10 mouse cellular contexts compared by ENCODE assay signal in genomic region chr8:94574159-94574907, GRCm38 (mm10). TPM values are rescaled to one million over a fixed set of nuclear protein-coding genes. Genes with fewer than 3 reads are reported as not detected.
A peak's percentile ranks its signal among the peaks of the same experiment; 100 is the strongest.
DNase-seq lines count a peak whose midpoint lies in the region; ATAC-seq and TF ChIP-seq lines count a peak whose summit lies in the region.
"Had no signal": no experiment of that assay in that cellular context is flagged by ENCODE, and none has a peak within 500 bp of the region (broad histone marks: within the 10 kb centered on the region; RNA-seq: fewer than 3 reads in every experiment).

No protein-coding gene starts in this region.

- H3K27ac ChIP-seq in hindbrain, embryonic 15.5 days (replicated peaks) = peak overlapping the region; percentile 79
- no peak overlapping the region for H3K27ac ChIP-seq in hindbrain, embryonic 12.5 days
- H3K27ac ChIP-seq in forebrain, postnatal 0 days (ENCODE audit: low read depth, low read length) = peak overlapping the region; percentile 81
- H3K27ac ChIP-seq in liver, embryonic 12.5 days = no peak overlapping the region
- H3K27ac ChIP-seq: limb, embryonic 13.5 days had no signal

- peak; percentile 77 for ATAC-seq in hindbrain, embryonic 15.5 days (ENCODE audit: low FRiP score, low read depth)
- ATAC-seq in hindbrain, embryonic 12.5 days (ENCODE audit: low FRiP score) = no peak
- ATAC-seq in forebrain, postnatal 0 days = peak; percentile 87
- no peak for ATAC-seq in liver, embryonic 12.5 days
- ATAC-seq: CD4-positive, CD25-positive, alpha-beta regulatory T cell, adult 4 months had no signal

- no peaks in the 10 kb centered on the region for H3K27me3 ChIP-seq in hindbrain, embryonic 15.5 days
- H3K27me3 ChIP-seq in hindbrain, embryonic 12.5 days = no peaks in the 10 kb centered on the region
- H3K27me3 ChIP-seq in forebrain, postnatal 0 days (ENCODE audit: insufficient read depth, low read length) = no peaks in the 10 kb centered on the region
- no peaks in the 10 kb centered on the region for H3K27me3 ChIP-seq in liver, embryonic 12.5 days (replicated peaks)
- H3K27me3 ChIP-seq: limb, embryonic 13.5 days had no signal

- no peaks in the 10 kb centered on the region for H3K9me3 ChIP-seq in hindbrain, embryonic 15.5 days
- no peaks in the 10 kb centered on the region for H3K9me3 ChIP-seq in hindbrain, embryonic 12.5 days (replicated peaks)
- no peaks in the 10 kb centered on the region for H3K9me3 ChIP-seq in forebrain, postnatal 0 days (ENCODE audit: low read length)
- H3K9me3 ChIP-seq in liver, embryonic 12.5 days (replicated peaks) = no peaks in the 10 kb centered on the region
- H3K9me3 ChIP-seq: limb, embryonic 13.5 days had no signal

- H3K9ac ChIP-seq in hindbrain, embryonic 15.5 days = no peak overlapping the region
- no peak overlapping the region for H3K9ac ChIP-seq in hindbrain, embryonic 12.5 days
- 0 out of 2 replicates have a peak overlapping the region, but pooled peaks have one; percentile 10 for H3K9ac ChIP-seq in forebrain, postnatal 0 days
- H3K9ac ChIP-seq in liver, embryonic 12.5 days = no peak overlapping the region
- H3K9ac ChIP-seq: limb, embryonic 13.5 days had no signal

- peak; percentile 79 for DNase-seq in forebrain, postnatal 0 days
- peak; percentile 55 for DNase-seq in left cerebral cortex, adult 11 months (ENCODE audit: low spot score)
- DNase-seq in right cerebral cortex, postnatal 14 days = peak; percentile 81
- DNase-seq in liver = no peak
- no peak for DNase-seq in ovary, postnatal 10 days (ENCODE audit: low spot score)

- no peak overlapping the region for H3K4me3 ChIP-seq in hindbrain, embryonic 15.5 days
- H3K4me3 ChIP-seq in hindbrain, embryonic 12.5 days = no peak overlapping the region
- no peak overlapping the region for H3K4me3 ChIP-seq in forebrain, postnatal 0 days (ENCODE audit: low read depth, low read length)
- no peak overlapping the region for H3K4me3 ChIP-seq in liver, embryonic 12.5 days
- H3K4me3 ChIP-seq: limb, embryonic 13.5 days had no signal

- peaks cover 45% of the 10 kb centered on the region for H3K36me3 ChIP-seq in hindbrain, embryonic 15.5 days
- peaks cover 65% of the 10 kb centered on the region for H3K36me3 ChIP-seq in hindbrain, embryonic 12.5 days
- peaks cover 51% of the 10 kb centered on the region for H3K36me3 ChIP-seq in forebrain, postnatal 0 days (ENCODE audit: insufficient read depth)
- peaks cover 66% of the 10 kb centered on the region for H3K36me3 ChIP-seq in liver, embryonic 12.5 days

- TF ChIP-seq CTCF in forebrain, postnatal 0 days (IDR thresholded peaks at IDR 0.05; ENCODE audit: low read depth) = peak; percentile 42

- no peak overlapping the region for H3K4me2 ChIP-seq in hindbrain, embryonic 15.5 days
- H3K4me2 ChIP-seq in hindbrain, embryonic 12.5 days (replicated peaks) = no peak overlapping the region
- H3K4me2 ChIP-seq in forebrain, postnatal 0 days (ENCODE audit: low read depth) = no peak overlapping the region
- H3K4me2 ChIP-seq in liver, embryonic 12.5 days = no peak overlapping the region
- H3K4me2 ChIP-seq: limb, embryonic 13.5 days had no signal

- 62% methylated on average over 16 of the region's 16 CpGs for WGBS in hindbrain, embryonic 15.5 days
- WGBS in hindbrain, embryonic 12.5 days = 84% methylated on average over 16 of the region's 16 CpGs
- WGBS in forebrain, postnatal 0 days = 44% methylated on average over 16 of the region's 16 CpGs
- WGBS in liver, embryonic 12.5 days (ENCODE audit: insufficient replicate concordance) = 78% methylated on average over 16 of the region's 16 CpGs

- H3K4me1 ChIP-seq in hindbrain, embryonic 15.5 days (replicated peaks) = peaks cover 19% of the 10 kb centered on the region
- 0 out of 2 replicates have a peak, but pooled peaks cover 2% of the 10 kb centered on the region for H3K4me1 ChIP-seq in hindbrain, embryonic 12.5 days
- no peaks in the 10 kb centered on the region for H3K4me1 ChIP-seq in forebrain, postnatal 0 days (ENCODE audit: insufficient read depth)
- no peaks in the 10 kb centered on the region for H3K4me1 ChIP-seq in liver, embryonic 12.5 days
- H3K4me1 ChIP-seq: limb, embryonic 13.5 days had no signal

RNA-seq across cellular contexts. Expression of gene Rspry1, which starts 27.4 kb away (rescaled TPM):
- 45.5 and 48.7 TPM in 2 replicates for polyA plus RNA-seq in hindbrain, embryonic 15.5 days (2015; fragmentation: Nextera tagmentation; extraction: Ambion mirVana)
- 53.6 and 54.8 TPM in 2 replicates for polyA plus RNA-seq in hindbrain, embryonic 12.5 days (2016; fragmentation: Nextera tagmentation; extraction: Ambion mirVana)
- total RNA-seq in forebrain, postnatal 0 days (2014; rRNA removed) = 53.5 and 55.8 TPM in 2 replicates
- polyA plus RNA-seq in forebrain, postnatal 0 days (2015; fragmentation: Nextera tagmentation; extraction: Ambion mirVana) = 26.2 and 32.0 TPM in 2 replicates
- 24.7 and 24.8 TPM in 2 replicates for polyA plus RNA-seq in liver, embryonic 12.5 days (2016; fragmentation: Nextera tagmentation; extraction: Ambion mirVana)

RNA-seq across cellular contexts. Expression of gene Fam192a, which starts 27.5 kb away (rescaled TPM):
- polyA plus RNA-seq in hindbrain, embryonic 15.5 days (2015; fragmentation: Nextera tagmentation; extraction: Ambion mirVana) = 63.8 and 69.1 TPM in 2 replicates
- polyA plus RNA-seq in hindbrain, embryonic 12.5 days (2016; fragmentation: Nextera tagmentation; extraction: Ambion mirVana) = 89.6 and 99.7 TPM in 2 replicates
- total RNA-seq in forebrain, postnatal 0 days (2014; rRNA removed) = 44.5 and 51.4 TPM in 2 replicates
- 71.5 and 79.9 TPM in 2 replicates for polyA plus RNA-seq in forebrain, postnatal 0 days (2015; fragmentation: Nextera tagmentation; extraction: Ambion mirVana)
- polyA plus RNA-seq in liver, embryonic 12.5 days (2016; fragmentation: Nextera tagmentation; extraction: Ambion mirVana) = 45.9 and 49.2 TPM in 2 replicates

RNA-seq across cellular contexts. Expression of gene Cpne2, which starts 41.5 kb away (rescaled TPM):
- polyA plus RNA-seq in hindbrain, embryonic 15.5 days (2015; fragmentation: Nextera tagmentation; extraction: Ambion mirVana) = 19.4 and 26.4 TPM in 2 replicates
- polyA plus RNA-seq in hindbrain, embryonic 12.5 days (2016; fragmentation: Nextera tagmentation; extraction: Ambion mirVana) = 10.4 and 11.9 TPM in 2 replicates
- 49.2 and 68.8 TPM in 2 replicates for total RNA-seq in forebrain, postnatal 0 days (2014; rRNA removed)
- polyA plus RNA-seq in forebrain, postnatal 0 days (2015; fragmentation: Nextera tagmentation; extraction: Ambion mirVana) = 41.6 and 58.3 TPM in 2 replicates
- 3.3 and 3.9 TPM in 2 replicates for polyA plus RNA-seq in liver, embryonic 12.5 days (2016; fragmentation: Nextera tagmentation; extraction: Ambion mirVana)

Comparison
In these comparisons a context has a peak if more than half of its experiments do, and no peak if none do; other contexts are left out.
1. ATAC-seq: peak in hindbrain, embryonic 15.5 days (single experiment) and forebrain, postnatal 0 days (single experiment); none in hindbrain, embryonic 12.5 days (single experiment) and liver, embryonic 12.5 days (single experiment).
2. H3K27ac ChIP-seq: peak in hindbrain, embryonic 15.5 days (single experiment) and forebrain, postnatal 0 days (single experiment); none in hindbrain, embryonic 12.5 days (single experiment) and liver, embryonic 12.5 days (single experiment).
3. DNase-seq: peak in forebrain, postnatal 0 days (single experiment), left cerebral cortex, adult 11 months (single experiment) and right cerebral cortex, postnatal 14 days (single experiment); none in liver (single experiment) and ovary, postnatal 10 days (single experiment).